Mouse (Mus musculus): Measurements from ENCODE around the gene Npas3.

DNA sequence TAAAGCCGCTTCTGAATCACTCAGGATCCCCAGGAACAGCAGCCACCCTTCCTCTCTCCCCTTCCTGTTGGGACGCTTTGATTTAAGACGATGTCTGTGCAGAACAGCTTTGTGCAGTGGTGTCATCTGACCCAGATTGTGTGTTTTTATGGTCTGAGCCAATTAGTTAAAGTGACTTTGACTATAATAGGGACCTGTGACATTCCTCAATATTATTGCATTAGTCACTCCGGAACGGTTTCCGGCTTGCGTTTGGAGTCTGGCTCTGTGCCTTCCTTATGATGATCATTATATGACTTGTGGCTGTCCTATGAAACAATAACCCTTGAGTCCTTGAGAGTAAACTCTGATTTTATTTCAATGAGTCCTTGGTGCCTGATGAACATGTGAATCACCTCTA, 735.5 kb downstream of the Npas3 start:
- TF ChIP-seq CTCF (IDR thresholded peaks at IDR 0.05; ENCODE audit: low read depth), result no peak
- TF ChIP-seq EP300 (optimal IDR thresholded peaks at IDR 0.05), result no peak

All from stomach, postnatal 0 days (tissue).